Mouse (Mus musculus) heart, postnatal 0 days (tissue): ENCODE results near the gene Rbm11. TPM values are rescaled to one million over a fixed set of nuclear protein-coding genes. Genes with fewer than 3 reads are reported as not detected.

Source experiments
- ATAC-seq: fragments of 200-750 bp; cut with Nextera tagmentation; 2 replicates; pipeline ENCODE4 v1.8.0; 2017; ENCODE audit warnings: low read depth, moderate number of reproducible peaks, moderate library complexity; ENCODE audit not compliant: insufficient read depth
- DNase-seq: peaks from one replicate; pipeline ENCODE4 v3.0.0-alpha.2; 2016; ENCODE audit warnings: low spot score
- H3K27ac ChIP-seq: fragments of 300-500 bp; sonication (generic); 2 replicates; pipeline ENCODE4 v1.5.1; 2014; ENCODE audit warnings: low read depth, mild to moderate bottlenecking
- H3K27me3 ChIP-seq: fragments of 300-500 bp; sonication (generic); 2 replicates; pipeline ENCODE4 v1.6.1; 2014; ENCODE audit warnings: low read length, mixed read lengths; ENCODE audit not compliant: control insufficient read depth, insufficient read depth
- H3K36me3 ChIP-seq: fragments of 300-500 bp; sonication (generic); replicated peaks from 2 replicates; pipeline ENCODE4 v1.6.1; 2014; ENCODE audit warnings: low read length, mixed read lengths; ENCODE audit not compliant: control insufficient read depth, insufficient read depth
- H3K4me1 ChIP-seq: fragments of 300-500 bp; sonication (generic); 2 replicates; pipeline ENCODE4 v1.6.1; 2014; ENCODE audit warnings: antibody characterized with exemption; ENCODE audit not compliant: control insufficient read depth, insufficient read depth
- H3K4me2 ChIP-seq: fragments of 300-500 bp; sonication (generic); 2 replicates; pipeline ENCODE4 v1.6.1; 2014; ENCODE audit warnings: low read depth, mild to moderate bottlenecking, low read length, moderate library complexity
- H3K4me3 ChIP-seq: fragments of 300-500 bp; sonication (generic); 2 replicates; pipeline ENCODE4 v1.5.1; 2014; ENCODE audit warnings: low read depth, low read length
- H3K9ac ChIP-seq: fragments of 300-500 bp; sonication (generic); replicated peaks from 2 replicates; pipeline ENCODE4 v1.6.1; 2014; ENCODE audit warnings: low read depth, low read length, mixed read lengths
- H3K9me3 ChIP-seq: fragments of 300-500 bp; sonication (generic); replicated peaks from 2 replicates; pipeline ENCODE4 v1.6.1; 2016; ENCODE audit warnings: low read length; ENCODE audit not compliant: control insufficient read depth
- CTCF ChIP-seq: IDR thresholded peaks from 2 replicates; pipeline ENCODE4 v1.5.1; 2016; ENCODE audit warnings: antibody characterized with exemption, control low read depth, low read depth
- EP300 ChIP-seq: IDR thresholded peaks from 2 replicates; pipeline ENCODE4 v1.6.1; 2016; ENCODE audit warnings: antibody characterized with exemption, low read depth
- WGBS: fragments of 180-500 bp; shearing (Covaris S2); extraction: QIAGEN DNeasy Blood & Tissue Kit; methylation state at CpG from one replicate; pipeline ENCODE4 v1.1.7; 2014; 5-methylcytosine and 5-hydroxymethylcytosine counted together
- polyA plus RNA-seq: library from polyadenylated mRNA; unstranded; fragments of >200 nt; fragmentation: Nextera tagmentation; extraction: Ambion mirVana; gene quantifications from 2 replicates; pipeline ENCODE4 v1.2.1, GENCODE M21; 2015
- total RNA-seq: library from RNA; depleted of rRNA; stranded (reverse); fragments of >200 nt; gene quantifications from 2 replicates; pipeline ENCODE4 v1.2.3, GENCODE M21; 2014; ENCODE audit warnings: low replicate concordance; rRNA removed

Gene Rbm11
- 0.31 TPM in 1 of 2 replicates, not detected in the other for total RNA-seq
- 0.11 and 0.23 TPM in 2 replicates for polyA plus RNA-seq

GRCm38 (mm10) chr16:75592671-75593500, at the start of gene Rbm11:
Gene Rbm11 (plus strand): TSS chr16:75592844.
- H3K27me3 ChIP-seq = no peaks in the 10 kb centered on the region

GRCm38 (mm10) chr16:75545310-75545709, 47.3 kb upstream of the Rbm11 start:
- no peak overlapping the region for H3K4me2 ChIP-seq
- no peaks in the 10 kb centered on the region for H3K27me3 ChIP-seq
- 57% methylated on average over 1 of the region's 1 CpGs for WGBS
- ATAC-seq (no peak), DNase-seq (no peak)
- no peaks in the 10 kb centered on the region for H3K36me3 ChIP-seq
- H3K9me3 ChIP-seq = no peaks in the 10 kb centered on the region
- no peak overlapping the region for H3K4me3 ChIP-seq
- no peak overlapping the region for H3K9ac ChIP-seq
- H3K4me1 ChIP-seq = no peaks in the 10 kb centered on the region
- no peak overlapping the region for H3K27ac ChIP-seq
- no peak for TF ChIP-seq CTCF
- no peak for TF ChIP-seq EP300

More at GRCm38 (mm10) chr16:75592671-75593500, at the start of gene Rbm11:
- ATAC-seq (peak; percentile 98), DNase-seq (peak; percentile 61)
- H3K36me3 ChIP-seq = no peaks in the 10 kb centered on the region
- peak within 1 kb of the TSS; percentile 82 for H3K4me2 ChIP-seq
- H3K9ac ChIP-seq = peak within 1 kb of the TSS; percentile 18; the same call in 1 of the 2 replicates
- H3K4me1 ChIP-seq = no peaks in the 10 kb centered on the region
- no peaks in the 10 kb centered on the region for H3K9me3 ChIP-seq
- no peak within 1 kb of the TSS for H3K27ac ChIP-seq
- H3K4me3 ChIP-seq = peak within 1 kb of the TSS; percentile 66
- TF ChIP-seq EP300 (no peak), CTCF (no peak)
- WGBS = under 1% methylated on average over 53 of the region's 55 CpGs

GRCm38 (mm10) chr16:75562910-75563309, 29.7 kb upstream of the Rbm11 start:
- Histone ChIP-seq H3K4me1 (no peaks in the 10 kb centered on the region), H3K4me2 (no peak overlapping the region), H3K4me3 (no peak overlapping the region), H3K27ac (no peak overlapping the region), H3K9me3 (no peaks in the 10 kb centered on the region), H3K9ac (no peak overlapping the region), H3K27me3 (no peaks in the 10 kb centered on the region), H3K36me3 (no peaks in the 10 kb centered on the region)
- DNase-seq (no peak), ATAC-seq (no peak)
- WGBS = 82% methylated on average over 2 of the region's 2 CpGs
- TF ChIP-seq EP300 = no peak
- TF ChIP-seq CTCF = no peak

GRCm38 (mm10) chr16:75582279-75582678, 10.4 kb upstream of the Rbm11 start:
- Histone ChIP-seq H3K4me3 (no peak overlapping the region), H3K9me3 (no peaks in the 10 kb centered on the region), H3K27me3 (no peaks in the 10 kb centered on the region), H3K9ac (no peak overlapping the region), H3K4me1 (no peaks in the 10 kb centered on the region), H3K36me3 (no peaks in the 10 kb centered on the region), H3K27ac (no peak overlapping the region), H3K4me2 (no peak overlapping the region)
- TF ChIP-seq CTCF (no peak), EP300 (no peak)
- 71% methylated on average over 5 of the region's 5 CpGs for WGBS
- DNase-seq (no peak), ATAC-seq (no peak)

- H3K4me3 ChIP-seq = no peak within 1 kb of the TSS
- H3K27ac ChIP-seq = no peak within 1 kb of the TSS
- no peak within 1 kb of the TSS for H3K9ac ChIP-seq
- WGBS = 80% methylated on average over 7 of the region's 7 CpGs
- no peaks in the 10 kb centered on the region for H3K27me3 ChIP-seq
- DNase-seq (no peak), ATAC-seq (no peak)
- H3K4me1 ChIP-seq = no peaks in the 10 kb centered on the region
- no peak for TF ChIP-seq CTCF
- TF ChIP-seq EP300 = no peak
- no peak within 1 kb of the TSS for H3K4me2 ChIP-seq
- H3K36me3 ChIP-seq = no peaks in the 10 kb centered on the region
- H3K9me3 ChIP-seq = no peaks in the 10 kb centered on the region
Observed at GRCm38 (mm10) chr16:75585961-75586360, 6.7 kb upstream of the Rbm11 start, which contains the start of gene Lipi. Gene Lipi (minus strand): TSS chr16:75586061.
